Mouse (Mus musculus) midbrain, embryonic 12.5 days (tissue): ENCODE data around the gene Slc25a33. TPM values are rescaled to one million over a fixed set of nuclear protein-coding genes. Genes with fewer than 3 reads are reported as not detected.
A peak's percentile ranks its signal among the peaks of the same experiment; 100 is the strongest.

Experiments
- ATAC-seq: fragments of 200-750 bp; cut with Nextera tagmentation; 2 replicates; pipeline ENCODE4 v1.8.0; 2017; ENCODE audit warnings: low read depth, moderate TSS enrichment, moderate library complexity; ENCODE audit not compliant: low FRiP score
- H3K27ac ChIP-seq: fragments of 300-500 bp; sonication (generic); replicated peaks from 2 replicates; pipeline ENCODE4 v1.5.1; 2016; ENCODE audit warnings: mild to moderate bottlenecking
- H3K27me3 ChIP-seq: fragments of 300-500 bp; sonication (generic); 2 replicates; pipeline ENCODE4 v1.6.1; 2016; ENCODE audit warnings: mild to moderate bottlenecking
- H3K36me3 ChIP-seq: fragments of 300-500 bp; sonication (generic); 2 replicates; pipeline ENCODE4 v1.6.1; 2016
- H3K4me1 ChIP-seq: fragments of 300-500 bp; sonication (generic); 2 replicates; pipeline ENCODE4 v1.6.1; 2016
- H3K4me2 ChIP-seq: fragments of 300-500 bp; sonication (generic); replicated peaks from 2 replicates; pipeline ENCODE4 v1.6.1; 2016; ENCODE audit warnings: mild to moderate bottlenecking, moderate library complexity
- H3K4me3 ChIP-seq: fragments of 300-500 bp; sonication (generic); 2 replicates; pipeline ENCODE4 v1.5.1; 2016; ENCODE audit warnings: mild to moderate bottlenecking
- H3K9ac ChIP-seq: fragments of 300-500 bp; sonication (generic); replicated peaks from 2 replicates; pipeline ENCODE4 v1.6.1; 2016; ENCODE audit warnings: mild to moderate bottlenecking, moderate library complexity
- H3K9me3 ChIP-seq: fragments of 300-500 bp; sonication (generic); 2 replicates; pipeline ENCODE4 v1.6.1; 2016; ENCODE audit warnings: mild to moderate bottlenecking
- WGBS: fragments of 180-500 bp; shearing (Covaris S2); methylation state at CpG from one replicate; pipeline ENCODE4 v1.1.7; 2016; 5-methylcytosine and 5-hydroxymethylcytosine counted together
- microRNA-seq: library from miRNA; unstranded; fragments of <30 nt; microRNA quantifications from one replicate; pipeline ENCODE4, GENCODE M21; 2017
- polyA plus RNA-seq: library from polyadenylated mRNA; unstranded; fragments of >200 nt; fragmentation: Nextera tagmentation; extraction: Ambion mirVana; gene quantifications from 2 replicates; pipeline ENCODE4 v1.2.1, GENCODE M21; 2016

Gene Slc25a33
- polyA plus RNA-seq, 1 experiment from 2014 or later = 17.3 TPM

DNA sequence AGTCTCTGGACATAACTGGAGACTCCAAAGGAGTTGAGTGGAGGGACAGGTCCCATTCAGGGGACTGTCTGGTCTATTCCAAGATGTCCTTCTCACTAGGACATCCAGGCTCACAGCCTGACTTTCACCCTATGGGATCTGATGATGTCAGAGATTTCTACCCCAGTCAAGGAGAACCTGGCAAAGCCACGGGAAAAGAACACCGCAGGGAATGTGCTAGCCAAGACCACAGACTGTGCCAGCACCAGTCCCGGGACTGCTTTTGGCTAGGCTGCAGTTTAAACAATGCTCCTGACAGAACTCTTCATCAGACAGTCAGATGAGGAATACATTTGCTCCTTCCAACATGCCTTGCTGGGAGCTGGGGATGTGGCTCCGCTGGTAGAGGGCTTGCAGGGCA, 74.1 kb downstream of the Slc25a33 start:
- no peak overlapping the region for H3K4me2 ChIP-seq
- H3K27ac ChIP-seq = no peak overlapping the region
- WGBS = 79% methylated on average over 4 of the region's 4 CpGs
- peaks cover 55% of the 10 kb centered on the region for H3K27me3 ChIP-seq
- no peaks in the 10 kb centered on the region for H3K36me3 ChIP-seq
- H3K4me1 ChIP-seq = peaks cover 10% of the 10 kb centered on the region
- no peaks in the 10 kb centered on the region for H3K9me3 ChIP-seq
- H3K9ac ChIP-seq = no peak overlapping the region
- no peak for ATAC-seq
- no peak overlapping the region for H3K4me3 ChIP-seq

DNA sequence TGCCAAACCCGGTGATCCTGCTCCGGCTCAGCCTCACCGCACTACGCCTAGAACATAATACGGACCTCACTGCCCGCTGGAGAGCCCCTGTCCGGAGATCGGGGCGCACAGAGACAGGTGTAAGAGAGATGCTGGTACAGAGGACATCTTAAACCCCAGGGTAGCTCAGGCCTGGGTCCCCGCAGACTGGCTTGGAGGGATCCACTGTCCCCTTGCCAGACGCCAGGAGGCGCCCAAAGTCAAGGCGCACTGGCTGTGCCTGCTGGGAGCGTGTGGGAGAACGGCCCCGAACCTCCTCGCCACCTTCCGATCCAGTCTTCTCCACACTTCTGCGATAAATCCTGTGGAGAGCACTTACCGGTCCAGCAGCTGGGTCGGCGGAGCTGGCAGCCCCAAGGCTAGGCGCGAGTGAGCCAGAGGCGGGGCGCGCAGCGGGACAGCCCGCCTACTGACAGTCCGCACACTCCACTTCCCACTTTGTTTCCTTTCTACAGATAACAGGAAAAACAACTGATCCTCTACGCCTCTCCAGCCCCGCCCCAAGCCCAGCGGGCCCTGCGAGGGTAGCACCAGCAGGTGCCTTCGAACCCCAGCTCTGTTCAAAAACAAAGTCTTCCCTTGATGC, 75.8 kb downstream of the Slc25a33 start:
- H3K9ac ChIP-seq = peak overlapping the region; percentile 52
- peak overlapping the region; percentile 73 for H3K4me2 ChIP-seq
- under 1% methylated on average over 35 of the region's 35 CpGs for WGBS
- ATAC-seq = peak; percentile 74
- H3K27ac ChIP-seq = no peak overlapping the region
- no peaks in the 10 kb centered on the region for H3K9me3 ChIP-seq
- peaks cover 10% of the 10 kb centered on the region for H3K4me1 ChIP-seq
- no peaks in the 10 kb centered on the region for H3K36me3 ChIP-seq
- H3K4me3 ChIP-seq = peak overlapping the region; percentile 47
- peaks cover 55% of the 10 kb centered on the region for H3K27me3 ChIP-seq

GRCm38 (mm10) chr4:149697506-149698196, 76.4 kb downstream of the Slc25a33 start:
- WGBS = 24% methylated on average over 14 of the region's 15 CpGs
- Histone ChIP-seq H3K9ac (peak overlapping the region; percentile 52), H3K9me3 (no peaks in the 10 kb centered on the region), H3K36me3 (no peaks in the 10 kb centered on the region), H3K27me3 (peaks cover 53% of the 10 kb centered on the region), H3K27ac (no peak overlapping the region), H3K4me3 (peak overlapping the region; percentile 47), H3K4me2 (peak overlapping the region; percentile 73), H3K4me1 (peaks cover 10% of the 10 kb centered on the region)
- peak; percentile 9 for ATAC-seq

DNA sequence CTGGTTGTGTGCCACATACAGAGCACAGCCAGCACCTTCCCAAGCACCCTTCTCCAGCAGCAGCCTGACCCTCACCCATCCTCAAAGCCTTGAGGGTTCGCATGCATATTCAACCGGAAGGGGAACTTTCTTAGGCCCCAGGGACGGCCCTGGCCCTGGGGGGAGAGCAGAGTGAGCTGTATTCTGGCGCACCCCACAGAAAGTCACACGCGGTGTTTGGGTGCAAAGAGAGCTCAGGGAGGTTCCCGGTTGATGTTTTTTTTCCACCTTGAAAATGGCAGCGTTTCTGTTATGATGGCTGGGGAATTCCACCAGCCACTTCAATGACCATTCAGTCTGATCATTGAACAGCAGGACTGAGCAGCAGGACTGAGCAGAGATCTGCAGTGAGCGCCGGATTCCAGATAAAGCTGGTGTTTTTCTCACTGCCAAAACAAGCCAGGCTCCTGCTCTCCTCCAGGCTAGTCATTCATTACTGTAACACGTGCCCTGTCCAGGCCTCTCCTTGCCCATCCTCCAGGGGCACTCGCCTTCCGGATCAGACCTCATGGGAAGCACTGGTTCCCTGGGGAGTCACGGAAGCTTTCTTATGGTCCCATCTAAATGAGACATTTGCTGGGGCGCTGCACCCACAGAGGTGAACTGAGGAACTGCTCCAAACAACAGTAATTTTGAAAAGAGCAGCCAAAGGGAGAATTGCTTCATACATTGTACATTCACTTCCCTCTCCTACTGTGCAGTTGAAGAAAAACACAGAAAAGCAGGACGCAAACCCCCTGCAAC, 77.7 kb downstream of the Slc25a33 start:
- 41% methylated on average over 16 of the region's 16 CpGs for WGBS
- peaks cover 10% of the 10 kb centered on the region for H3K4me1 ChIP-seq
- H3K27ac ChIP-seq = no peak overlapping the region
- no peaks in the 10 kb centered on the region for H3K36me3 ChIP-seq
- no peak overlapping the region for H3K4me3 ChIP-seq
- H3K27me3 ChIP-seq = peaks cover 49% of the 10 kb centered on the region
- no peak for ATAC-seq
- no peaks in the 10 kb centered on the region for H3K9me3 ChIP-seq
- H3K4me2 ChIP-seq = no peak overlapping the region
- H3K9ac ChIP-seq = no peak overlapping the region

Small RNAs within 50 kb of the gene (microRNA-seq; reads per million reads assigned to microRNA genes)
- not detected for gene Gm47301

Other genes with a start within 250 kb of the Slc25a33 start
- gene Clstn1, start 187.8 kb downstream of the Slc25a33 start, polyA plus RNA-seq = 84.4 and 103 TPM in 2 replicates
- 13.2 and 14.0 TPM in 2 replicates for gene Pik3cd, start 71.7 kb downstream of the Slc25a33 start, polyA plus RNA-seq
- gene Tmem201, start 36.2 kb downstream of the Slc25a33 start, polyA plus RNA-seq = 38.2 and 39.3 TPM in 2 replicates
- gene Spsb1, start 180.8 kb upstream of the Slc25a33 start, polyA plus RNA-seq = 8.0 and 11.8 TPM in 2 replicates
- gene H6pd, start 234.7 kb upstream of the Slc25a33 start, polyA plus RNA-seq = 2.9 and 4.1 TPM in 2 replicates